In genomic region chr11:32247068-32247467, GRCm38 (mm10) we compare ENCODE assay signal across 14 mouse cellular contexts. TPM values are rescaled to one million over a fixed set of nuclear protein-coding genes. Genes with fewer than 3 reads are reported as not detected.
A peak's percentile ranks its signal among the peaks of the same experiment; 100 is the strongest.
DNase-seq lines count a peak whose midpoint lies in the region; ATAC-seq and TF ChIP-seq lines count a peak whose summit lies in the region.
"Had no signal": no experiment of that assay in that cellular context is flagged by ENCODE, and none has a peak within 500 bp of the region (broad histone marks: within the 10 kb centered on the region; RNA-seq: fewer than 3 reads in every experiment).

No protein-coding gene starts in this region.

- H3K27me3 ChIP-seq in midbrain, postnatal 0 days (ENCODE audit: insufficient read depth, low read length): no peaks in the 10 kb centered on the region
- H3K27me3 ChIP-seq in midbrain, embryonic 15.5 days (replicated peaks): no peaks in the 10 kb centered on the region
- H3K27me3 ChIP-seq: stomach, embryonic 15.5 days had no signal

- no peaks in the 10 kb centered on the region for H3K4me1 ChIP-seq in midbrain, postnatal 0 days (ENCODE audit: insufficient read depth, low read length)
- H3K4me1 ChIP-seq in midbrain, embryonic 15.5 days: no peaks in the 10 kb centered on the region
- H3K4me1 ChIP-seq: midbrain, embryonic 10.5 days; stomach, embryonic 15.5 days had no signal

- H3K4me3 ChIP-seq in gastrocnemius, adult 2 months: no peak overlapping the region
- H3K4me3 ChIP-seq in midbrain, postnatal 0 days (ENCODE audit: low read depth, low read length): no peak overlapping the region
- H3K4me3 ChIP-seq in midbrain, embryonic 15.5 days: no peak overlapping the region
- H3K4me3 ChIP-seq: midbrain, embryonic 10.5 days; stomach, embryonic 15.5 days had no signal

- no peaks in the 10 kb centered on the region for H3K9me3 ChIP-seq in midbrain, postnatal 0 days (ENCODE audit: low read length)
- H3K9me3 ChIP-seq in midbrain, embryonic 15.5 days: no peaks in the 10 kb centered on the region
- H3K9me3 ChIP-seq: midbrain, embryonic 10.5 days; stomach, embryonic 15.5 days had no signal

- H3K36me3 ChIP-seq in midbrain, postnatal 0 days (ENCODE audit: insufficient read depth, low read length): peaks cover 43% of the 10 kb centered on the region
- peaks cover 23% of the 10 kb centered on the region; the same call in 1 of the 2 replicates for H3K36me3 ChIP-seq in midbrain, embryonic 15.5 days (replicated peaks)

- no peak overlapping the region for H3K4me2 ChIP-seq in midbrain, postnatal 0 days (ENCODE audit: low read depth, low read length, poor library complexity, severe bottlenecking)
- H3K4me2 ChIP-seq in midbrain, embryonic 15.5 days: no peak overlapping the region
- H3K4me2 ChIP-seq: stomach, embryonic 15.5 days had no signal

- H3K9ac ChIP-seq in midbrain, postnatal 0 days (replicated peaks; ENCODE audit: low read length, poor library complexity, severe bottlenecking): no peak overlapping the region
- no peak overlapping the region for H3K9ac ChIP-seq in midbrain, embryonic 15.5 days
- H3K9ac ChIP-seq: stomach, embryonic 15.5 days had no signal

- intact Hi-C loops in gastrocnemius, adult 2 months (cut with DNase I): no loop called here

- DNase-seq in gastrocnemius, adult 2 months: no peak
- DNase-seq in gastrocnemius, postnatal 10 days: no peak
- DNase-seq in midbrain, postnatal 0 days (ENCODE audit: low spot score): no peak
- DNase-seq in thymus, postnatal 14 days: peak; percentile 45
- no peak for DNase-seq in gastrocnemius, postnatal 25 days
- DNase-seq: adrenal gland, adult 2 months; cerebellum, adult 9-11 months; kidney, adult 8-10 months had no signal

- TF ChIP-seq CTCF in gastrocnemius, adult 2 months (IDR thresholded peaks at IDR 0.05): peak; percentile 26; the same call in 1 of the 2 replicates
- TF ChIP-seq CTCF in midbrain, postnatal 0 days (IDR thresholded peaks at IDR 0.05): peak; percentile 62

- no peak for ATAC-seq in midbrain, postnatal 0 days (ENCODE audit: low FRiP score)
- no peak for ATAC-seq in midbrain, embryonic 15.5 days (replicated peaks)
- peak; percentile 61 to 77 for ATAC-seq in hematopoietic stem cell, adult 5-6 weeks (replicated peaks in 1 of 2; ENCODE audit: insufficient read depth in 1 of 2, low FRiP score in 2 of 2, low TSS enrichment in 1 of 2, low read depth in 1 of 2, poor library complexity in 2 of 2, severe bottlenecking in 2 of 2)
- ATAC-seq in frontal cortex, adult (ENCODE audit: low TSS enrichment): no peak

- no peak overlapping the region for H3K27ac ChIP-seq in gastrocnemius, adult 2 months
- H3K27ac ChIP-seq in midbrain, postnatal 0 days (ENCODE audit: low read depth, low read length): no peak overlapping the region
- H3K27ac ChIP-seq in midbrain, embryonic 15.5 days: no peak overlapping the region
- H3K27ac ChIP-seq: stomach, embryonic 15.5 days had no signal

RNA-seq across cellular contexts. Expression of gene Nprl3, which starts 20.4 kb away (rescaled TPM):
- 10 to 100 TPM; 25.6 to 29.6 TPM for total RNA-seq in gastrocnemius, adult 2 months (2021)
- 10 to 100 TPM; 18.9 to 25.0 TPM for total RNA-seq in gastrocnemius, postnatal 10 days (2021)
- total RNA-seq in midbrain, postnatal 0 days (2014; rRNA removed): 36.0 and 44.7 TPM in 2 replicates
- polyA plus RNA-seq in midbrain, postnatal 0 days (2015; fragmentation: Nextera tagmentation; extraction: Ambion mirVana): 35.3 and 38.6 TPM in 2 replicates
- 46.4 and 48.4 TPM in 2 replicates for polyA plus RNA-seq in midbrain, embryonic 15.5 days (2015; fragmentation: Nextera tagmentation; extraction: Ambion mirVana)
- 20.3 and 24.1 TPM in 2 replicates for total RNA-seq in hematopoietic stem cell, adult 5-6 weeks (2017)
- 10 to 100 TPM; 21.7 to 23.3 TPM for total RNA-seq in gastrocnemius, postnatal 25 days (2021)

RNA-seq across cellular contexts. Expression of gene Mpg, which starts 20.8 kb away (rescaled TPM):
- total RNA-seq in gastrocnemius, adult 2 months (2021): 1 to 10 TPM; 3.1 to 5.3 TPM
- total RNA-seq in gastrocnemius, postnatal 10 days (2021): 10 to 100 TPM; 11.2 to 14.3 TPM
- 31.7 and 35.0 TPM in 2 replicates for total RNA-seq in midbrain, postnatal 0 days (2014; rRNA removed)
- polyA plus RNA-seq in midbrain, postnatal 0 days (2015; fragmentation: Nextera tagmentation; extraction: Ambion mirVana): 31.2 and 37.7 TPM in 2 replicates
- 41.2 and 44.1 TPM in 2 replicates for polyA plus RNA-seq in midbrain, embryonic 15.5 days (2015; fragmentation: Nextera tagmentation; extraction: Ambion mirVana)
- 10.4 and 14.6 TPM in 2 replicates for total RNA-seq in hematopoietic stem cell, adult 5-6 weeks (2017)
- total RNA-seq in gastrocnemius, postnatal 25 days (2021): 1 to 10 TPM; 6.1 to 6.2 TPM

RNA-seq across cellular contexts. Expression of gene Rhbdf1, which starts 25.0 kb away (rescaled TPM):
- total RNA-seq in gastrocnemius, adult 2 months (2021): 10 to 100 TPM; 17.9 to 19.9 TPM
- 10 to 100 TPM; 26.3 to 35.3 TPM for total RNA-seq in gastrocnemius, postnatal 10 days (2021)
- 27.4 and 55.6 TPM in 2 replicates for total RNA-seq in midbrain, postnatal 0 days (2014; rRNA removed)
- polyA plus RNA-seq in midbrain, postnatal 0 days (2015; fragmentation: Nextera tagmentation; extraction: Ambion mirVana): 17.6 and 21.0 TPM in 2 replicates
- polyA plus RNA-seq in midbrain, embryonic 15.5 days (2015; fragmentation: Nextera tagmentation; extraction: Ambion mirVana): 21.3 and 23.8 TPM in 2 replicates
- 7.0 and 7.5 TPM in 2 replicates for total RNA-seq in hematopoietic stem cell, adult 5-6 weeks (2017)
- total RNA-seq in gastrocnemius, postnatal 25 days (2021): 10 to 100 TPM; 22.1 to 25.4 TPM

RNA-seq across cellular contexts. Expression of gene Hba-x, which starts 29.1 kb away (rescaled TPM):
- not detected for total RNA-seq in gastrocnemius, adult 2 months (2021)
- not detected for total RNA-seq in gastrocnemius, postnatal 10 days (2021)
- total RNA-seq in midbrain, postnatal 0 days (2014; rRNA removed): 0.38 TPM in 1 of 2 replicates, not detected in the other
- 0.49 TPM in 1 of 2 replicates, not detected in the other for polyA plus RNA-seq in midbrain, postnatal 0 days (2015; fragmentation: Nextera tagmentation; extraction: Ambion mirVana)
- 32.4 and 44.1 TPM in 2 replicates for polyA plus RNA-seq in midbrain, embryonic 15.5 days (2015; fragmentation: Nextera tagmentation; extraction: Ambion mirVana)
- not detected in 2 replicates for total RNA-seq in hematopoietic stem cell, adult 5-6 weeks (2017)
- not detected for total RNA-seq in gastrocnemius, postnatal 25 days (2021)
- total RNA-seq: adrenal gland, adult 2 months; left cerebral cortex, postnatal 14 days had no signal
- polyA plus RNA-seq: adrenal gland, adult 2 months had no signal

RNA-seq across cellular contexts. Expression of gene Hba-a1, which starts 36.2 kb away (rescaled TPM):
- 100 to 1,000 TPM; 219 to 309 TPM for total RNA-seq in gastrocnemius, adult 2 months (2021)
- total RNA-seq in gastrocnemius, postnatal 10 days (2021): 1,000 to 10,000 TPM in 1 of 2 experiments, 100 to 1,000 TPM in 1; 968 to 1,389 TPM
- 562 and 930 TPM in 2 replicates for total RNA-seq in midbrain, postnatal 0 days (2014; rRNA removed)
- polyA plus RNA-seq in midbrain, postnatal 0 days (2015; fragmentation: Nextera tagmentation; extraction: Ambion mirVana): 470 and 497 TPM in 2 replicates
- 2,454 and 3,091 TPM in 2 replicates for polyA plus RNA-seq in midbrain, embryonic 15.5 days (2015; fragmentation: Nextera tagmentation; extraction: Ambion mirVana)
- 9.1 and 14.3 TPM in 2 replicates for total RNA-seq in hematopoietic stem cell, adult 5-6 weeks (2017)
- total RNA-seq in gastrocnemius, postnatal 25 days (2021): 1,000 to 10,000 TPM in 1 of 2 experiments, 100 to 1,000 TPM in 1; 451 to 2,047 TPM

Comparison
In these comparisons a context has a peak if more than half of its experiments do, and no peak if none do; other contexts are left out.
1. ATAC-seq: peak in hematopoietic stem cell, adult 5-6 weeks (2 of 2); none in midbrain, postnatal 0 days (single experiment), midbrain, embryonic 15.5 days (single experiment) and frontal cortex, adult (single experiment).